In the genomic region with DNA sequence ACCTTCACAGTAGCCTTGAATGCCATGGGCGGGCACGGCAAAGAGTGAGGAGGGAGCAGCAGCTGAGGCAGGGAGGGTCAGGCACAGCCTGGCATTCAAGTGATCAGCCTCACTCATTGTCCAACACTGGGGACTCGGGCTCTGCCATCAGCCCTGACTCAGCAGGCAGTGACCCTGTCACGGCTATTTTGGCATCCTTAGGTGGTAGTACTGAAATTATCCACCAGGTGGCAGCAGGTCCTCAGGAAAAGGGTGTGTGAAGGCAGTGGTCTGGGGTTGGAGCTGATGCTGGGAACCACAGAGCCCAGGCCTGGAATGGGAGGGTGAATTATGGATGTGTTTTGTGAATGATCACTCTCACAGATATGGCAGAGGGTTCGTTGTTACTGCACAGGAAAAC, we compare ENCODE assay signal across 7 mouse cellular contexts. TPM values are rescaled to one million over a fixed set of nuclear protein-coding genes. Genes with fewer than 3 reads are reported as not detected.
DNase-seq lines count a peak whose midpoint lies in the region; ATAC-seq and TF ChIP-seq lines count a peak whose summit lies in the region.

No protein-coding gene starts in this region.

- 7% methylated on average over 5 of the region's 5 CpGs for WGBS in embryonic facial prominence, embryonic 10.5 days
- 11% methylated on average over 5 of the region's 5 CpGs for WGBS in heart, adult 2 months
- 16% methylated on average over 5 of the region's 5 CpGs for WGBS in kidney, embryonic 14.5 days
- 12% methylated on average over 5 of the region's 5 CpGs for WGBS in limb, embryonic 14.5 days
- 6% methylated on average over 5 of the region's 5 CpGs for WGBS in midbrain, postnatal 0 days

- no peak overlapping the region for H3K4me2 ChIP-seq in kidney, embryonic 14.5 days (replicated peaks; ENCODE audit: low read depth, low read length)
- H3K4me2 ChIP-seq in limb, embryonic 14.5 days (replicated peaks; ENCODE audit: low read depth, low read length, severe bottlenecking): no peak overlapping the region
- no peak overlapping the region for H3K4me2 ChIP-seq in midbrain, postnatal 0 days (ENCODE audit: low read depth, low read length, poor library complexity, severe bottlenecking)

- H3K9ac ChIP-seq in heart, adult 2 months (ENCODE audit: low read depth, low read length): no peak overlapping the region
- no peak overlapping the region for H3K9ac ChIP-seq in kidney, embryonic 14.5 days (ENCODE audit: low read depth, low read length)
- H3K9ac ChIP-seq in limb, embryonic 14.5 days (ENCODE audit: low read depth, low read length, severe bottlenecking): no peak overlapping the region
- H3K9ac ChIP-seq in midbrain, postnatal 0 days (replicated peaks; ENCODE audit: low read length, poor library complexity, severe bottlenecking): no peak overlapping the region

- H3K27me3 ChIP-seq in embryonic facial prominence, embryonic 10.5 days (replicated peaks; ENCODE audit: low read depth, poor library complexity, severe bottlenecking): no peaks in the 10 kb centered on the region
- no peaks in the 10 kb centered on the region for H3K27me3 ChIP-seq in heart, adult 2 months (ENCODE audit: control insufficient read depth, insufficient read depth, low read length)
- no peaks in the 10 kb centered on the region for H3K27me3 ChIP-seq in kidney, embryonic 14.5 days (ENCODE audit: control insufficient read depth, insufficient read depth, low read length)
- no peaks in the 10 kb centered on the region for H3K27me3 ChIP-seq in limb, embryonic 14.5 days (ENCODE audit: control insufficient read depth, insufficient read depth, low read length)
- H3K27me3 ChIP-seq in midbrain, postnatal 0 days (ENCODE audit: insufficient read depth, low read length): no peaks in the 10 kb centered on the region

- TF ChIP-seq EP300 in heart, adult 2 months (IDR thresholded peaks at IDR 0.05; ENCODE audit: insufficient read depth, low read depth, low read length): peak; percentile 86

- no peaks in the 10 kb centered on the region for H3K9me3 ChIP-seq in embryonic facial prominence, embryonic 10.5 days
- H3K9me3 ChIP-seq in kidney, embryonic 14.5 days (ENCODE audit: control insufficient read depth, low read length): no peaks in the 10 kb centered on the region
- H3K9me3 ChIP-seq in limb, embryonic 14.5 days (ENCODE audit: control insufficient read depth, low read length): no peaks in the 10 kb centered on the region
- no peaks in the 10 kb centered on the region for H3K9me3 ChIP-seq in midbrain, postnatal 0 days (ENCODE audit: low read length)

- intact Hi-C loops in heart, adult 2 months (cut with DNase I): loop anchor here (1.0 to 5.0 kb wide), 2 partner anchors 243 to 383 kb away; partner anchors contain the start of gene Dmc1

- peak; percentile 97; the same call in 1 of the 2 replicates for TF ChIP-seq CTCF in heart, adult 2 months (IDR thresholded peaks at IDR 0.05)
- peak; percentile 97 for TF ChIP-seq CTCF in midbrain, postnatal 0 days (IDR thresholded peaks at IDR 0.05)

- H3K4me1 ChIP-seq in embryonic facial prominence, embryonic 10.5 days: peaks cover 52% of the 10 kb centered on the region
- 0 out of 2 replicates have a peak, but pooled peaks cover 1% of the 10 kb centered on the region for H3K4me1 ChIP-seq in heart, adult 2 months (ENCODE audit: control insufficient read depth, insufficient read depth, low read length)
- H3K4me1 ChIP-seq in kidney, embryonic 14.5 days (ENCODE audit: control insufficient read depth, insufficient read depth, low read length): peaks cover 3% of the 10 kb centered on the region; the same call in 1 of the 2 replicates
- H3K4me1 ChIP-seq in limb, embryonic 14.5 days (ENCODE audit: control insufficient read depth, insufficient read depth, low read length): 0 out of 2 replicates have a peak, but pooled peaks cover 1% of the 10 kb centered on the region
- 0 out of 2 replicates have a peak, but pooled peaks cover 4% of the 10 kb centered on the region for H3K4me1 ChIP-seq in midbrain, postnatal 0 days (ENCODE audit: insufficient read depth, low read length)

- peak overlapping the region; percentile 73 for H3K27ac ChIP-seq in embryonic facial prominence, embryonic 10.5 days (replicated peaks)
- H3K27ac ChIP-seq in heart, adult 2 months: peak overlapping the region; percentile 37
- H3K27ac ChIP-seq in kidney, embryonic 14.5 days (ENCODE audit: low read depth, low read length): no peak overlapping the region
- H3K27ac ChIP-seq in limb, embryonic 14.5 days (replicated peaks; ENCODE audit: low read depth, low read length): no peak overlapping the region
- H3K27ac ChIP-seq in midbrain, postnatal 0 days (ENCODE audit: low read depth, low read length): no peak overlapping the region

- H3K4me3 ChIP-seq in embryonic facial prominence, embryonic 10.5 days: peak overlapping the region; percentile 4; the same call in 1 of the 2 replicates
- H3K4me3 ChIP-seq in heart, adult 2 months: no peak overlapping the region
- no peak overlapping the region for H3K4me3 ChIP-seq in kidney, embryonic 14.5 days (ENCODE audit: low read length)
- no peak overlapping the region for H3K4me3 ChIP-seq in limb, embryonic 14.5 days (replicated peaks; ENCODE audit: low read length)
- no peak overlapping the region for H3K4me3 ChIP-seq in midbrain, postnatal 0 days (ENCODE audit: low read depth, low read length)

- no peaks in the 10 kb centered on the region for H3K36me3 ChIP-seq in embryonic facial prominence, embryonic 10.5 days (replicated peaks)
- no peaks in the 10 kb centered on the region for H3K36me3 ChIP-seq in heart, adult 2 months (ENCODE audit: control insufficient read depth, insufficient read depth, low read length)
- no peaks in the 10 kb centered on the region for H3K36me3 ChIP-seq in kidney, embryonic 14.5 days (ENCODE audit: control insufficient read depth, insufficient read depth, low read length)
- H3K36me3 ChIP-seq in limb, embryonic 14.5 days (ENCODE audit: control insufficient read depth, insufficient read depth, low read length): no peaks in the 10 kb centered on the region
- H3K36me3 ChIP-seq in midbrain, postnatal 0 days (ENCODE audit: insufficient read depth, low read length): no peaks in the 10 kb centered on the region

- TF ChIP-seq POLR2A in heart, adult 2 months (IDR thresholded peaks at IDR 0.05; ENCODE audit: insufficient read depth, low read depth, low read length): 0 out of 2 replicates have a peak, but pooled peaks have one; percentile 13
- no peak for TF ChIP-seq POLR2A in limb, embryonic 14.5 days (IDR thresholded peaks at IDR 0.05; ENCODE audit: borderline replicate concordance, extremely low read depth, insufficient read depth, insufficient read length)

- no peaks in the 10 kb centered on the region for H3K79me2 ChIP-seq in heart, adult 2 months (replicated peaks; ENCODE audit: control insufficient read depth, insufficient read depth, low read length)

- DNase-seq in adrenal gland, postnatal 10 days: peak; percentile 94
- peak; percentile 89 for DNase-seq in embryonic facial prominence, embryonic 10.5 days (ENCODE audit: low spot score)
- peak; percentile 83 to 85 for DNase-seq in heart, adult 2 months
- DNase-seq in limb, embryonic 14.5 days (ENCODE audit: low spot score): peak; percentile 64
- DNase-seq in midbrain, postnatal 0 days (ENCODE audit: low spot score): peak; percentile 85
- DNase-seq in spleen, postnatal 14 days (ENCODE audit: low spot score in 2 of 2): peak; percentile 38 to 73

- ATAC-seq in kidney, embryonic 14.5 days (ENCODE audit: low FRiP score, low TSS enrichment): peak; percentile 42; the same call in 1 of the 2 replicates
- peak; percentile 31; the same call in 1 of the 2 replicates for ATAC-seq in limb, embryonic 14.5 days (ENCODE audit: low FRiP score, low read depth)
- ATAC-seq in midbrain, postnatal 0 days (ENCODE audit: low FRiP score): peak; percentile 38; the same call in 1 of the 2 replicates

RNA-seq across cellular contexts. Expression of gene Pick1, which starts 4.3 kb away (rescaled TPM):
- total RNA-seq in adrenal gland, postnatal 10 days (2021): 10 to 100 TPM; 18.9 to 28.4 TPM
- 45.6 and 50.1 TPM in 2 replicates for polyA plus RNA-seq in embryonic facial prominence, embryonic 10.5 days (2016; fragmentation: Nextera tagmentation; extraction: Ambion mirVana)
- 10 to 100 TPM; 21.3 to 24.0 TPM for total RNA-seq in heart, adult 2 months (2021)
- polyA plus RNA-seq in heart, adult 2 months (2012; rRNA removed): 27.7 and 35.5 TPM in 2 replicates
- polyA plus RNA-seq in kidney, embryonic 14.5 days (2014; fragmentation: Nextera tagmentation; extraction: Ambion mirVana): 25.8 and 31.4 TPM in 2 replicates
- 82.4 and 82.6 TPM in 2 replicates for polyA plus RNA-seq in limb, embryonic 14.5 days (2012; rRNA removed)
- polyA plus RNA-seq in limb, embryonic 14.5 days (2014; fragmentation: Nextera tagmentation; extraction: Ambion mirVana): 23.3 and 25.7 TPM in 2 replicates
- total RNA-seq in midbrain, postnatal 0 days (2014; rRNA removed): 65.8 and 81.1 TPM in 2 replicates
- 78.1 and 84.2 TPM in 2 replicates for polyA plus RNA-seq in midbrain, postnatal 0 days (2015; fragmentation: Nextera tagmentation; extraction: Ambion mirVana)

RNA-seq across cellular contexts. Expression of gene Gm49486, which starts 4.5 kb away (rescaled TPM):
- total RNA-seq in adrenal gland, postnatal 10 days (2021): under 1 TPM; 0.24 to 0.45 TPM
- 0.29 and 0.35 TPM in 2 replicates for polyA plus RNA-seq in embryonic facial prominence, embryonic 10.5 days (2016; fragmentation: Nextera tagmentation; extraction: Ambion mirVana)
- total RNA-seq in heart, adult 2 months (2021): 1 to 10 TPM in 1 of 2 experiments, under 1 TPM in 1; 0.61 to 1.4 TPM
- polyA plus RNA-seq in heart, adult 2 months (2012; rRNA removed): 0.39 and 0.59 TPM in 2 replicates
- polyA plus RNA-seq in kidney, embryonic 14.5 days (2014; fragmentation: Nextera tagmentation; extraction: Ambion mirVana): 0.21 and 0.61 TPM in 2 replicates
- 1.5 and 2.6 TPM in 2 replicates for polyA plus RNA-seq in limb, embryonic 14.5 days (2012; rRNA removed)
- polyA plus RNA-seq in limb, embryonic 14.5 days (2014; fragmentation: Nextera tagmentation; extraction: Ambion mirVana): 0.89 and 1.2 TPM in 2 replicates
- 1.8 and 3.7 TPM in 2 replicates for total RNA-seq in midbrain, postnatal 0 days (2014; rRNA removed)
- 1.1 and 2.0 TPM in 2 replicates for polyA plus RNA-seq in midbrain, postnatal 0 days (2015; fragmentation: Nextera tagmentation; extraction: Ambion mirVana)

RNA-seq across cellular contexts. Expression of gene Slc16a8, which starts 29.9 kb away (rescaled TPM):
- total RNA-seq in adrenal gland, postnatal 10 days (2021): under 1 TPM in 1 of 2 experiments, not detected in 1; 0.15 TPM
- polyA plus RNA-seq in embryonic facial prominence, embryonic 10.5 days (2016; fragmentation: Nextera tagmentation; extraction: Ambion mirVana): 0.16 and 0.34 TPM in 2 replicates
- total RNA-seq in heart, adult 2 months (2021): under 1 TPM; 0.16 to 0.39 TPM
- polyA plus RNA-seq in heart, adult 2 months (2012; rRNA removed): 0.12 and 0.57 TPM in 2 replicates
- 0.39 and 0.50 TPM in 2 replicates for polyA plus RNA-seq in kidney, embryonic 14.5 days (2014; fragmentation: Nextera tagmentation; extraction: Ambion mirVana)
- polyA plus RNA-seq in limb, embryonic 14.5 days (2012; rRNA removed): 0.16 and 0.35 TPM in 2 replicates
- polyA plus RNA-seq in limb, embryonic 14.5 days (2014; fragmentation: Nextera tagmentation; extraction: Ambion mirVana): 0.51 and 0.66 TPM in 2 replicates
- total RNA-seq in midbrain, postnatal 0 days (2014; rRNA removed): 0.93 TPM in 1 of 2 replicates, not detected in the other
- polyA plus RNA-seq in midbrain, postnatal 0 days (2015; fragmentation: Nextera tagmentation; extraction: Ambion mirVana): 0.45 and 0.54 TPM in 2 replicates

RNA-seq across cellular contexts. Expression of gene Sox10, which starts 59.6 kb away (rescaled TPM):
- 1 to 10 TPM; 4.7 to 5.3 TPM for total RNA-seq in adrenal gland, postnatal 10 days (2021)
- polyA plus RNA-seq in embryonic facial prominence, embryonic 10.5 days (2016; fragmentation: Nextera tagmentation; extraction: Ambion mirVana): 11.4 and 12.9 TPM in 2 replicates
- total RNA-seq in heart, adult 2 months (2021): 1 to 10 TPM; 1.1 to 1.3 TPM
- 4.5 and 4.9 TPM in 2 replicates for polyA plus RNA-seq in heart, adult 2 months (2012; rRNA removed)
- 0.21 and 0.22 TPM in 2 replicates for polyA plus RNA-seq in kidney, embryonic 14.5 days (2014; fragmentation: Nextera tagmentation; extraction: Ambion mirVana)
- polyA plus RNA-seq in limb, embryonic 14.5 days (2012; rRNA removed): 20.3 and 26.9 TPM in 2 replicates
- 7.8 and 9.0 TPM in 2 replicates for polyA plus RNA-seq in limb, embryonic 14.5 days (2014; fragmentation: Nextera tagmentation; extraction: Ambion mirVana)
- 19.2 and 21.1 TPM in 2 replicates for total RNA-seq in midbrain, postnatal 0 days (2014; rRNA removed)
- polyA plus RNA-seq in midbrain, postnatal 0 days (2015; fragmentation: Nextera tagmentation; extraction: Ambion mirVana): 6.8 and 8.9 TPM in 2 replicates

Comparison
In these comparisons a context has a peak if more than half of its experiments do, and no peak if none do; other contexts are left out.
1. H3K27ac ChIP-seq: peak in embryonic facial prominence, embryonic 10.5 days (single experiment) and heart, adult 2 months (single experiment); none in kidney, embryonic 14.5 days (single experiment), limb, embryonic 14.5 days (single experiment) and midbrain, postnatal 0 days (single experiment).
2. Peak in every context shown above with its lines, with median percentiles within 50 percentile points of each other: DNase-seq and ATAC-seq.